Mouse (Mus musculus) midbrain, embryonic 10.5 days (tissue): Measurements from ENCODE around the gene Slc9a9. TPM values are rescaled to one million over a fixed set of nuclear protein-coding genes. Genes with fewer than 3 reads are reported as not detected.

Experiments
- DNase-seq: peaks from one replicate; pipeline ENCODE4 v3.0.0-alpha.2; 2017; ENCODE audit warnings: low spot score
- H3K27ac ChIP-seq: fragments of 300-500 bp; sonication (generic); replicated peaks from 2 replicates; pipeline ENCODE4 v1.5.1; 2016; ENCODE audit warnings: mild to moderate bottlenecking
- H3K27me3 ChIP-seq: fragments of 300-500 bp; sonication (generic); 2 replicates; pipeline ENCODE4 v1.6.1; 2016; ENCODE audit warnings: low read depth, mild to moderate bottlenecking; ENCODE audit not compliant: poor library complexity, severe bottlenecking
- H3K36me3 ChIP-seq: fragments of 300-500 bp; sonication (generic); 2 replicates; pipeline ENCODE4 v1.6.1; 2016; ENCODE audit warnings: mild to moderate bottlenecking, moderate library complexity
- H3K4me1 ChIP-seq: fragments of 300-500 bp; sonication (generic); 2 replicates; pipeline ENCODE4 v1.6.1; 2016
- H3K4me3 ChIP-seq: fragments of 300-500 bp; sonication (generic); 2 replicates; pipeline ENCODE4 v1.5.1; 2016; ENCODE audit warnings: mild to moderate bottlenecking, moderate library complexity
- H3K9me3 ChIP-seq: fragments of 300-500 bp; sonication (generic); replicated peaks from 2 replicates; pipeline ENCODE4 v1.6.1; 2016; ENCODE audit warnings: mild to moderate bottlenecking
- WGBS: fragments of 180-500 bp; shearing (Covaris S2); methylation state at CpG from one replicate; pipeline ENCODE4 v1.1.7; 2016; 5-methylcytosine and 5-hydroxymethylcytosine counted together
- microRNA-seq: library from miRNA; unstranded; fragments of <30 nt; microRNA quantifications from one replicate; pipeline ENCODE4, GENCODE M21; 2017
- polyA plus RNA-seq: library from polyadenylated mRNA; unstranded; fragments of >200 nt; fragmentation: Nextera tagmentation; extraction: Ambion mirVana; gene quantifications from 2 replicates; pipeline ENCODE4 v1.2.1, GENCODE M21; 2016

The Slc9a9 gene
- polyA plus RNA-seq, 1 experiment from 2014 or later, result 1.9 TPM

- Histone ChIP-seq H3K4me3 (no peak overlapping the region), H3K9me3 (no peaks in the 10 kb centered on the region), H3K27me3 (no peaks in the 10 kb centered on the region), H3K27ac (no peak overlapping the region), H3K36me3 (no peaks in the 10 kb centered on the region), H3K4me1 (no peaks in the 10 kb centered on the region)
- WGBS, result 91% methylated on average over 4 of the region's 4 CpGs
- no peak for DNase-seq
Observed at GRCm38 (mm10) chr9:95254162-95254561, 584.5 kb downstream of the Slc9a9 start.

GRCm38 (mm10) chr9:95255844-95256243 lies 586.1 kb downstream of the Slc9a9 start:
- Histone ChIP-seq H3K4me3 (no peak overlapping the region), H3K9me3 (no peaks in the 10 kb centered on the region), H3K27me3 (no peaks in the 10 kb centered on the region), H3K27ac (no peak overlapping the region), H3K36me3 (no peaks in the 10 kb centered on the region), H3K4me1 (no peaks in the 10 kb centered on the region)
- 95% methylated on average over 6 of the region's 6 CpGs for WGBS
- DNase-seq, result no peak

- 90% methylated on average over 21 of the region's 21 CpGs for WGBS
- H3K4me3 ChIP-seq, result no peak overlapping the region
- no peak overlapping the region for H3K27ac ChIP-seq
- DNase-seq, result no peak
- H3K9me3 ChIP-seq, result no peaks in the 10 kb centered on the region
- no peaks in the 10 kb centered on the region for H3K27me3 ChIP-seq
- no peaks in the 10 kb centered on the region for H3K36me3 ChIP-seq
- no peaks in the 10 kb centered on the region for H3K4me1 ChIP-seq
Observed at GRCm38 (mm10) chr9:95256680-95257316, 587.1 kb downstream of the Slc9a9 start.

- 63% methylated on average over 3 of the region's 3 CpGs for WGBS
Observed at GRCm38 (mm10) chr9:95262851-95263250, 593.1 kb downstream of the Slc9a9 start.

GRCm38 (mm10) chr9:95263867-95264509 lies 594.3 kb downstream of the Slc9a9 start:
- 86% methylated on average over 9 of the region's 9 CpGs for WGBS
- Histone ChIP-seq H3K4me3 (no peak overlapping the region), H3K4me1 (peaks cover 5% of the 10 kb centered on the region; the same call in 1 of the 2 replicates), H3K27me3 (no peaks in the 10 kb centered on the region), H3K27ac (no peak overlapping the region), H3K36me3 (no peaks in the 10 kb centered on the region), H3K9me3 (no peaks in the 10 kb centered on the region)
- DNase-seq, result no peak

More at GRCm38 (mm10) chr9:95262851-95263250, 593.1 kb downstream of the Slc9a9 start:
- Histone ChIP-seq H3K27ac (no peak overlapping the region), H3K9me3 (no peaks in the 10 kb centered on the region), H3K27me3 (no peaks in the 10 kb centered on the region), H3K36me3 (no peaks in the 10 kb centered on the region), H3K4me1 (peaks cover 5% of the 10 kb centered on the region; the same call in 1 of the 2 replicates), H3K4me3 (no peak overlapping the region)
- DNase-seq, result no peak

- H3K27ac ChIP-seq, result no peak overlapping the region
- H3K36me3 ChIP-seq, result no peaks in the 10 kb centered on the region
- no peak overlapping the region for H3K4me3 ChIP-seq
- 73% methylated on average over 2 of the region's 2 CpGs for WGBS
- no peak for DNase-seq
- no peaks in the 10 kb centered on the region for H3K9me3 ChIP-seq
- peaks cover 5% of the 10 kb centered on the region; the same call in 1 of the 2 replicates for H3K4me1 ChIP-seq
- no peaks in the 10 kb centered on the region for H3K27me3 ChIP-seq
Observed at GRCm38 (mm10) chr9:95266179-95266578, 596.5 kb downstream of the Slc9a9 start.

- WGBS, result 67% methylated on average over 2 of the region's 2 CpGs
- Histone ChIP-seq H3K27ac (no peak overlapping the region), H3K27me3 (no peaks in the 10 kb centered on the region), H3K4me1 (peaks cover 5% of the 10 kb centered on the region; the same call in 1 of the 2 replicates), H3K36me3 (no peaks in the 10 kb centered on the region), H3K9me3 (no peaks in the 10 kb centered on the region), H3K4me3 (no peak overlapping the region)
- DNase-seq, result no peak
Observed at GRCm38 (mm10) chr9:95266924-95267323, 597.2 kb downstream of the Slc9a9 start.

- no peaks in the 10 kb centered on the region for H3K36me3 ChIP-seq
- WGBS, result 88% methylated on average over 10 of the region's 10 CpGs
- H3K4me3 ChIP-seq, result no peak overlapping the region
- no peak overlapping the region for H3K27ac ChIP-seq
- H3K4me1 ChIP-seq, result no peaks in the 10 kb centered on the region
- H3K27me3 ChIP-seq, result no peaks in the 10 kb centered on the region
- no peak for DNase-seq
- H3K9me3 ChIP-seq, result no peaks in the 10 kb centered on the region
Observed at GRCm38 (mm10) chr9:95279590-95280344, 610.1 kb downstream of the Slc9a9 start.

Small RNA genes within 50 kb of the gene (microRNA-seq; reads per million reads assigned to microRNA genes)
- gene Mir7656, result not detected

Other genes with a start within 250 kb of the Slc9a9 start
- gene 1190002N15Rik, start 131.8 kb upstream of the Slc9a9 start, polyA plus RNA-seq, result 6.6 and 6.7 TPM in 2 replicates